Mouse (Mus musculus): ENCODE results near the gene Zfand3. TPM values are rescaled to one million over a fixed set of nuclear protein-coding genes. Genes with fewer than 3 reads are reported as not detected.

Zfand3 gene
- total RNA-seq, 2 experiments from 2014 or later, result 134 to 142 TPM

DNA sequence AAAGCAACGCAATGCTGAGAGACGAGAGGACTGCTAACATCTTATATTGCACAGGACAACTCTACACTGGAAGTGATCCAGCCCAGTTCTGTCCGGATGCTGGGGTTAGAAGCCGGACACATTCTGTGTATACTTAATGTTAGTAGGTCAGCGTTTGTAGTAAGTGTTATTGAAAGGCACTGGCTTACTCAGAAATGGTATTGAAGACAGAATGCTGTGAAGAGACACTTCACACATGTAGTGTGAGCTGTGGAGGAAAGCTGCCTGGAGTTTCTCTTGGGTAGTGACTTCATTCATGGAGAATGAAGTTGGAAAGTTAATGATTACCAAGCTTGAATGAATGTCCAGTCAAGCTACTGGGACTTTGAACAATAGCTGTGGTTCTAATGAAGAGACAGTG lies 132.2 kb downstream of the Zfand3 start:
- DNase-seq, result no peak
- intact Hi-C loops (cut with DNase I), result no loop called here

DNA sequence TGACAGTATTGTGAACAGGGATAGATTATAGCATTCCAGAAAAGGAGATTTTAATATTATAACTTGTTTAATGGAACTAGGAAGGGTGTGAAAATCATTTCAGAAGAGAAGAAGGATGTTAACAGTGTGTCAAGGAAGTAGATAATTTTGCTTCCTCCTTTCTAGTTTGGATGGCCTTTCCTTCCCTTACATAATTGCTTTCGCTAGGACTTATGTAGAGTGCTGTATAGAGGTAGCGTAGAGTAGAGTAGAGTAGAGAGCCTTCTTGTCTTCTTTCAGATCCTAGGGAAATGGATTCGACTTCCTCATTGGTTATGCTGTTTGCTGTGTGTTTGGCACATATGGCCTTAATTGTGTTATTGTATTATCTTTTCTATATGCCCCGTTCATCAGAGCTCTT lies 132.6 kb downstream of the Zfand3 start:
- intact Hi-C loops (cut with DNase I), result no loop called here
- no peak for DNase-seq

DNA sequence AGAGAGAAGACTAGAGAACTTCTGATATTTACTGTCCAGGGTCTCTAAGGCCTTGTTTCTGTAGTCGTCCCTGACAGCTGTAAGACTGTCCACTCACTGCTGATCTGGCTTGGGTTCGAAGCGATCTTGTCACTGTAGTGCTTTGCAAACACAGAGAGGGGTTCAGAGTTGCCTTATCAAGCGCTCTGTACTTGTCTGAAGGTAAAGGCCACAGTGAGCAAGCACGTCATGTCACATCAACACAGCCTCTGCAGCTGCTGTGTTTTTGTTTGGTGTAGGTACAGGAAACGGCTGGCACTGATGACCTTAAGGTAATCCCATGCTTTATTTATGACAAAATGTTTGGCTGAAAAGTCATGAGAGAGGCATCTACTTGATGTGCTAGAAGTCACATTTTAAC lies 139.6 kb downstream of the Zfand3 start:
- intact Hi-C loops (cut with DNase I), result loop anchor here (2.0 kb wide), 1 partner anchor 25 kb away; no protein-coding TSS in a partner anchor
- DNase-seq, result no peak

DNA sequence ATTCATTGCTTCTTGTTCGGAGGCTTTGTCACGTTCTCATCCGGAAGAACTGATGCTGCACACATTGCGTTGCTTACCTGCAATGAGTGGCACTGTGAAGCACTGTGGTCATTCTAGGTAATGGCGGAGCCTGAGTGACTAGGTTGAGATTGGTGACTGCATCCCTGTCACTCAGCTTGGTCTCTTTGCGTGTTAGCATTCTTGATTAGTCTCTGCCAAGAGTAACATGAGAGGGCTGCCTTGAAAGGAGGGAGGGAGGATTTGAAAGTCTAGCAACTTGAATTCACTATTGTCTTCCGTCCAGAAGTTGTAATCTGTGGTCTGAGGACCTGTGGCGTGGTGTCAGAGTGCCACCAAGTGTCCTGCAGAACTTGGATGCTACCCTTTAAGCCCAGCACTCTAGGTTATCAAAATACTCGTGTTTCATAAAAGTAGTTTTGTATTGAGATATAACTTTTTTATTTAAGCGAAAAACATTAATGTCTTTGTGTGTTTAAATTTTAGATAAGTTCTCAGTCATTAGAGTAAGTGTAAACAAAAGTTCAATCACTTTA lies 141.1 kb downstream of the Zfand3 start:
- no peak for DNase-seq
- intact Hi-C loops (cut with DNase I), result loop anchor here (2.0 kb wide), 1 partner anchor 27 kb away; no protein-coding TSS in a partner anchor

DNA sequence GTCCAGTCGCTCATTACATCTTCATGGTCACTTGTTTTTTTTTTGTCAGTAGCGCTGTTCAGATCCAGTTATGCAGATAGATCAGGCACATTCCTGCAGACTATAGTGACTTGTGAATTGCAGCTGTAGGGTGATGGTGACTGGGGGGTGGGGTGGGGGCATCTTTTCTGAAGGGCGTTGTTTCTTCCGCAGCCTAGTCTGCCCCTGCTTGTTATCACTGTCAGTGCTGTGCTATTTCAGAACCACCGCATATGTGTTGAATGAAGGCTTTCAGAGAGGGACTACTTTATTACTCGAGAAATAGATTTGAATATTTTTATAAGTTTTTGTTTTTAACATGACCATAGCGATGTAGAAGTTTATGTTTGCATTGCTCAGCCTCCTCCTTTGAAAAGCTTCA lies 142.0 kb downstream of the Zfand3 start:
- no peak for DNase-seq
- intact Hi-C loops (cut with DNase I), result no loop called here

DNA sequence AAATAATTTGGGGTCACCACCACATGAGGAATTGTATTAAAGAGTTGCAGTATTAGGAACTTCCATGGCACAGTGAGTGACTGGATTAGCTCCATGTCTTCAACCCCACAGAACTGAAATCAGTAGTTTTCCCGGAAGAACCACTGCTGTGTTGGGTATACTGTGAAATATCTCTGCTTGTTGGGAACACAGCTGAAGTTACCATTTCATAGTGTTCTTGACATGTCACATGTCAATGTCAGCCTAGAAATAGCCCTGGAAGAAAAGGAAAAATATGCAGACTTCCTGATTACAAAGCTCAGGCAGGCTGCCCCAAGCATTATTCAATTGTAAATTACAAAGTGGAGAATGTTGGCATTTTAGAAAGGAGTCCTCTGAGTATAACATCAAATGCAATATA lies 143.4 kb downstream of the Zfand3 start:
- no peak for DNase-seq
- intact Hi-C loops (cut with DNase I), result no loop called here

- intact Hi-C loops (cut with DNase I), result no loop called here
- DNase-seq, result no peak
Measured at GRCm38 (mm10) chr17:30148320-30148719, 143.8 kb downstream of the Zfand3 start.

GRCm38 (mm10) chr17:30149911-30150310 lies 145.4 kb downstream of the Zfand3 start:
- DNase-seq, result no peak
- intact Hi-C loops (cut with DNase I), result no loop called here

- intact Hi-C loops (cut with DNase I), result no loop called here
- DNase-seq, result no peak
Measured at GRCm38 (mm10) chr17:30154144-30154543, 149.6 kb downstream of the Zfand3 start.

- DNase-seq, result no peak
- intact Hi-C loops (cut with DNase I), result no loop called here
Measured at GRCm38 (mm10) chr17:30154861-30155260, 150.3 kb downstream of the Zfand3 start.

DNA sequence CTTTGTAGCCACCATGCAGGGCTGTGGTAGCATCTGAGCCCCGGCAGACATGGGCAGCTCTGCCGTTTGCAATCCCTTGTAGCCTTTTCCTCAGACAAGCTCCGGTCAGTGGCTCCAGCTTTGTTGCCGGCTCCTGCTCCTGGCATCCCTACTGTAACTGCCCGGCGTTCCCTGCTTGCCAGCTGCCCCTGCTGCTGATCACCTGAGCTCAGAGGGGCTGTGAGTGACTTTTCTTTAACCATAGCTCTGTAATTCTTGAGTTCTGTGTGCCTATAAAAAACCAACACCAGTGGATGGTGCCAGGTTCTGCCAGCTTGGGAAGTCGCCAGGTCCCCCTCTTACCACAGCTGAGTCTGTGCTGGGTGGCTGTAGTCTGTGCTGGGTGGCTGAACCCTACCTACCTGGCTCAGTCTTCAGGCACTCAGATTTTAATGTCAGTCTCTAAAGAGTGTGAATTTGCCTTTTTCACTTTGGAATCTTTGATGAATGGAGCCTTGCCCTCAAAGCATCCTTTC lies 150.9 kb downstream of the Zfand3 start:
- no peak for DNase-seq
- intact Hi-C loops (cut with DNase I), result no loop called here

- no peak for DNase-seq
Measured at GRCm38 (mm10) chr17:30158419-30159108, 154.0 kb downstream of the Zfand3 start.

DNA sequence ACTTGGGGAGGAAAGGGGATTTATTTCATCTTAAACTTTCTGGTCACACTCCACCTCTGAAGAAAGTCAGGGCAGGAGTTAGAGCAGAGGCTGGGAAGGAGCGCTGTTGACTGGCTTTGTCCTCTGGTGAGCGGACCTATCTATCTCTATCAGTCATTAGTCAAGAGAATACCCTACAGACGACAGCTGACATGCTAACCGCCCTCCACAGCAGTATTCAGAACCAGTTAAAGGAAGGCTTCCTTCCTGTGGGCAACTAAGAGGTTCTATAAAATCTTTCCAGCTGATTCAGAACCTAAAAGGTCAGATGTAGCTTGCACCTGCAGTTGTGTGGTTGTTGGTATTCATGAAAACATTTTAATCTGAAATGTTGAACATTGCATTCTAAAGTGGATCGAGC lies 154.8 kb downstream of the Zfand3 start:
- no peak for DNase-seq
- intact Hi-C loops (cut with DNase I), result no loop called here

More at GRCm38 (mm10) chr17:30158419-30159108, 154.0 kb downstream of the Zfand3 start:
- intact Hi-C loops (cut with DNase I), result no loop called here

DNA sequence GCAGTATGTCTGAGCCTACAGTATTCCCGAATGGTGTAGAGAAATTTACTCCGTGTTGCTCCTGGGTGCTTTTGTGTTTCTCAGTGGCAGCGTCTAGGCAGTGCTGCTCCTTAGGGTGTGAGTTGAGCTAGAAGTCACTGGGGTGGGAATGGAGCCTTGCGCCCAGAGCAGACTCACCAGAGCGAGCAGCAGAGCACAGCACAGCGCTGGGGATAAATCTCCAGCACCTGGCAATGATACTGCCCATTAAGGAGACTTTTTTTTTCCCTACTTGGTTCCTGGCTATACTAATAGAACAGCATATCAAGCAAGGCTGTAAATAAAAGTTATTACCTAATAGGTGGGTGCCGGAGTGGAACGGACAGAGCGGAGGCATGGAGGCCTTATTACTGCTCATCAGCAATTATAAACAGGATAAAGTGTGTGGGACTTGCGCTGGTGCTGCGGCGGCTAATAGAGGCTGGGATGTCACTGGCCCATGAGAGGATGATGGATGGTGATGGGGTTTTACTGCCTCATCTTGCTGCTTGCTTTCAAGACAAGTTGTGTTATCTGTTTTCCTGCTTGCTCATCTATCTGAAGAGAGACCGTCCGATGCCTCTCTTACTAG lies 156.4 kb downstream of the Zfand3 start:
- intact Hi-C loops (cut with DNase I), result no loop called here
- DNase-seq, result no peak

DNA sequence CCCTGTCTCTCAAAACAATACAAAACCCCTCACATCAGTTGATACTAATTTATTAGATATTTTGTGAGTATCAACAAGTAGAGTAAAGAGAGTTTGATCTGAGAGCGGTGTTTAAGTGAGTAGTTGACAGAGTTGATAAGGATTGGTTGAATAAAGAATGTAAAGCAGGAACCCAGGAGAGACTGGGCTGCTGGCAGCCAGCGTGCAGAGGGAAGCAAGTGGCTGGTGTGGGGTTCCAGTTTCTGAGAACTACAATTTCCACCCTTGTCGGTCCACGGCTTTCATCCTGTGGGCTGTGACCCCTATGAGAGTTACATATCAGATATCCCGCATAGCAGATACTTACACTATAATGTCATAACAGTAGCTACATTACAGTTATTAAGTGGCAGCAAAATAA lies 158.4 kb downstream of the Zfand3 start:
- intact Hi-C loops (cut with DNase I), result no loop called here
- no peak for DNase-seq

DNA sequence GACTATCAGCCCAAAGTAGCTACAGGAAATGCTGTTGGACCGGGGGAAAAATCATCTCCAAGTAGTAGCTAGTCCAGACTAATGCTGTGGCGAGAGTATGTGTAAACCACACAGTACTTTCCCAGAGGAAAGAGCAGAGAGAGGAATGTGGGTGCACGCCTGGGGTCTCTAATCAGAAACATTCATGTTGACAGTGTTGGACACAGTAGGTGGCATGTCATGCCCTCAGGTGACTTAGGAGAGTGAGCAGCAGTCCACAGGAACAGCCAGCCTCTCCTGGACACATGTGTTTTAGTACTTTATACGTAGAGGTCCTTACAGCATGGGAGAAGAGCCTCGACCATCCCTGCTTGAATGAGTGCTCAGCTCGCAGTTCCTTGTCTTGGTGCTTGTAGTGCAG lies 159.3 kb downstream of the Zfand3 start:
- DNase-seq, result no peak
- intact Hi-C loops (cut with DNase I), result no loop called here

- DNase-seq, result peak in 1 of 2 experiments; percentile 29
Measured at GRCm38 (mm10) chr17:30164818-30165217, 160.3 kb downstream of the Zfand3 start.

DNA sequence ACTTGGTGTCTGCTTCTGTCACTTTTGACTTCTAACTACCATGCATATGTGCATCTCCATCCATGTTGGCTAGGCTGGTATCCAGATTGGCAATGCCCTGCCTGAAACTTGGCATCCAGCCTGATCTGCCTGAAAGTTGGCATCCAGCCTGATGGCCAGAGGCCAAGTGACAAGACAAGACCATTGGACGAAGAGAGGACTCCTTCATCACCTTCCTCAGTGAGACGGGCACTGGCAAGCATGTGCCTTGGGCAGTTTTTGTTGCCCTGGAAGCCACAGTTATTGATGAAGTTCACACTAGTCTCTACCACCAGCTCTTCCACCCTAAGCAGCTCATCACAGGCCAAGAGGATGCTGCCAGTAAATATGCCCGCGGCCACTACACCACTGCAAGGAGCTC lies 172.9 kb downstream of the Zfand3 start:
- peak in 1 of 2 experiments; percentile 48 for DNase-seq

More at GRCm38 (mm10) chr17:30164818-30165217, 160.3 kb downstream of the Zfand3 start:
- intact Hi-C loops (cut with DNase I), result no loop called here

GRCm38 (mm10) chr17:30178402-30178801 lies 173.9 kb downstream of the Zfand3 start:
- DNase-seq, result no peak
- intact Hi-C loops (cut with DNase I), result no loop called here

More for the DNA sequence above, 172.9 kb downstream of the Zfand3 start:
- intact Hi-C loops (cut with DNase I), result no loop called here

DNA sequence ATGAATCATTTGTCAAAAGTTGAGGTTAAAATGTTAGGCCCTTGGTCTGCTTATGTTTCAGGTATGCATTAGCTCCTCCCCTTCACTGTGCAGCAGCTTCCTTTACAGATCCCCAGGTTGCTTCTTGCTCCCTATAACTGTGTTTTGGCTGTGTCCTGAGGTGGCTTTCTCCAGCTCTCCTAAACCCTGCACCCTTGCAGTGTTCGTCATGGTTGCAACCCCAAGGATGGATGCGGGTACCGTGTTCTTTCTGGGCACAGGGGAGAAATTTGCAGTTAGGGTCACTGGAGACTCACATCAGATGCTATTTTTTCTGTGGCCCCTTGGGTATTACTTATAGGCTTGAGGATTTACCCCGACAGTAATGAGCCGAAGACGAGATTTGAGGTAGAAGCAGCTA lies 175.7 kb downstream of the Zfand3 start:
- intact Hi-C loops (cut with DNase I), result no loop called here
- no peak for DNase-seq

GRCm38 (mm10) chr17:30181554-30181953 lies 177.0 kb downstream of the Zfand3 start:
- intact Hi-C loops (cut with DNase I), result no loop called here

DNA sequence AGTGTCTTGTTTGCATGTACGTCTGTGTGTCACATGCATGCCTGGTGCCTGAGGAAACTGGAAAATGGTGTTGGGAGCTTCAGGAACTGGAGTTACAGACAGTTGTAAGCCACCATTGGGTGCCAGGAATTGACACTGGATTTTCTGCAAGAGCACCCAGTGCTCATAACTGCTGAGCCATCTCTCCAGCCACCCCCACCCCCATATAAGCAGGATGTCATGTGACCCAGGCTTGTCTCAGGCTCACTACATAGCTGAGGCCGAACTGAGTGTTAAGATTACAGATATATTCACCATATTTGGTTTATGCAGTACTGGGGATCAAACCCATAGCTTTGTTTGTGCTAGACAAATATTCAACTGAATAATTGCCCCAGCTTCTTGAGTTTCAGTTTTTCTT lies 177.5 kb downstream of the Zfand3 start:
- intact Hi-C loops (cut with DNase I), result no loop called here
- DNase-seq, result no peak

More at GRCm38 (mm10) chr17:30181554-30181953, 177.0 kb downstream of the Zfand3 start:
- no peak for DNase-seq
